Mouse (Mus musculus): ENCODE results near the gene Ermp1.
A peak's percentile ranks its signal among the peaks of the same experiment; 100 is the strongest.

The Ermp1 gene

DNA sequence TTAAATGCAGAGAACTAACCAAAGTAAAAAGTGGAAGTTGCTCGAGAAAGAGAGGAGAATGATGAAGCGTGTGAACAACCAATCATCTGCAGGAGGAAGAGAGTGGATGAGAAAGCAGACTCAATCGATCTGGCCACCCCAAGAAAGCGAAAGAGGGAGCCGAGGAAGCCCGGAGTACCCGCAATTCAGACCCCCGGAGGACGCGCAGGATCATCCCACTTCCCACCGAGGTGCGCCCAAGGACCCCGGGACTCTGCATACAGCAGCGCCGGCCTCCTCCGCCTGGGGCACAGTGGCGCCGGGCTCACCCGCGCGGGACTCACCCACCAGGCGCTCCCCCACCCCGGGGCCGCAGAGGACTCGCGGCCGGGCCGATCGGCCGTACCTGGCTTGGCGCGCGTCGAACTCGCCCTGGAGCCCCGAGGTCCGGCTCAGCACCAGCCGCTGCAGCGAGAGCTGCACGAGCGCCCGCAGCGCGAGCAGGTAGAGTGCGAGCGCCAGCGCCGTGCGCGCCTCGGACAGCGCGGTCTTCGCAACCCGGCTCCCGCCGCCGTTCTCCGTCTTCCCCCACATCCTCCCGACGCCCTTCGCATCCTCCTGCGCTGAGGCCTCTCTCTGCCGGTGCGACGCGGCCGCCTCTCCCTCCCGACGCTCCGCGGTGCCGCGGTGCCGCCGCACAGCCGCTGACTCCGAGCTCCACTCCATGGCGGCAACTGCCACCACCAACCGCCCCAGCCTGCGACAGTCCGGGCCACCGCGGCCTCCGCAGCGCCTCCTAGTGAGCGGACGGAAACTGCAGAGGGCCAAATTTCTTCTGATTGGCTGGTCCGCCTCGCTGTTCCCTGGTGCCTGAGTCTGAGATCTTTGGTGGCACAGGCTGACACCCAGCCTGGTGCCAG lies at the start of gene Ermp1:
Gene Ermp1 (minus strand): TSS at position 765 of the 899 bp plus-strand sequence.
- peak; percentile 90 for DNase-seq (ENCODE audit: low spot score)

DNA sequence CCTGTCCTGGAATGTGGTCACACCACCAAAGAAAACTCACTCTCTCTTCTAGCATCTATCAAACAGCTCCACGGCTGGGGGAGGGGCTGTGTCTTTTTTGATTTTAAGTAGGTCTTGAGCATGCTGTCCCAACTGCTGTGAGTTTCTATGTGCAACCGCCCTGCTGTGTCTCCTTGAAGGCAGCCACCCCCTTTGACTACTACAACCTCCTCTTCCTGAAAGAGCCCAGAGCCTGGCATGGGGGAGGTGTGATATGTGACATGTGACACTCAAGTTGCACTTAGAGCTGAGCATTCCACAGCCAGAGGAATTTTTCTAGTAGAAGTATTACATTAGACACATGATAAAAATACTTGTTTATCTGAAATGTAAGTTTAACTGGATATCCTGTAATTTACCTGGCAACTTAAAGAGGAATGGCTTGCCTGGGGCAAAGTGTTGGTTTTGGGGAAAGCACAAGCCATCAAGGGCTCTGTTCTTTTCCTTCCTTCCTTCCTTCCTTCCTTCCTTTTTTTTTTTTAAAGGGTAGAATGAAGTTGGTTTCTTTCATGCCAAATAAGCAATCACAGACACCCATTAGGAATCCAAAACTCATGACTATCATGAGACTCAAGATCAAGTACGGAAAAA lies 49.1 kb upstream of the Ermp1 start, which contains the start of gene Mlana:
Gene Mlana (plus strand): TSS at position 580 of the 630 bp plus-strand sequence.
- no peak for DNase-seq (ENCODE audit: low spot score)

DNA sequence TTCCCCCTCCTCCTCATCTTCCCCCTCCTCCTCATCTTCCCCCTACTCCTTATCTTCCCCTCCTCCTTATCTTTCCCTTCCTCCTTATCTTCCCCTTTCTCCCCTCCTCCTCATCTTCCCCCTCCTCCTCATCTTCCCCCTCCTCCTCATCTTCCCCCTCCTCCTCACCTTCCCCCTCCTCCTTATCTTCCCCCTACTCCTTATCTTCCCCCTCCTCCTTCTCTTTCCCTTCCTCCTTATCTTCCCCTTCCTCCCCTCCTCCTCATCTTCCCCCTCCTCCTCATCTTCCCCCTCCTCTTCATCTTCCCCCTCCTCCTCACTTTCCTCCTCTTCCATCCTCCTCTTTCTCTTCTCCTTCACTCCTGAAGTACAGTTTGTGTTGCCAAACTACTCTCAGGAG lies 48.6 kb upstream of the Ermp1 start:
- DNase-seq (ENCODE audit: low spot score): no peak

DNA sequence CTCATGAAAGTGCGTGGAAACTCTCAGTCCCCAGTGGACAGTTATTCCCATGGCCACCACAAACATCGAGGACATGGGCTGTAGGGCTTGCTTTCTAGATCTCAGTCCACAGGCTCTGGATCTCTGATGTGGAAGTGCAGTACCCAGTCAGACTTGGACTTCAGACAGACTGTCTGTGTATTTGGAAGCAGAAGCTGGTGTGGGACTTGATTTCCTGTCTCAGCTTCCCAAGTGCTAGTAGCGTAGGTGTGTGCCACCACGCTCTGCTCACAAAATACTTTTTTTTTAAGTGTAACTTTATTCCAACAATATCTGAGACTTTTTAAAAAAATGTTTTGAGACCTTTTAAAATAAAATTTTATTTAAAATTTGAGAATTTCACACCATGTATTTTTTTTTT lies 48.1 kb upstream of the Ermp1 start:
- no peak for DNase-seq (ENCODE audit: low spot score)

DNA sequence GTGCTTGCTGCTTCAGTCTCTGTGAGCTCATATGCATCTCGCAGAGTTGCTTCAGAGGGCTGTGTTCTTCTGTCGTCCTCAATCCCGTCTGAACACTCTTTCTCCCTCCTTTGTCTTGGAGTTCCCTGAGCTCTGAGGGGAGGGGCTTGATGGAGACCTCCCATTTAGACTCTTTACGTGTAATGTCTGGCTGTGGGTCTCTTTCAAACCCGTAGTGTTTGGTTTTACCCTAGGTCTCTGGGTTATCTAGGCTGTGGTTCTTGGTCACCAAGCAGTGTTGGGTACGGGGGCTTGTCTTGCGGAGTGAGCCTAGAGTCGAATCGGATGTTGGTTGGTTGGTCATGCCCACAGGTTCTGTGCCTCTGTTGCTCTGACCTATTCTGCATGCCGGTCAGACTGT lies 46.9 kb upstream of the Ermp1 start:
- DNase-seq (ENCODE audit: low spot score): no peak

DNA sequence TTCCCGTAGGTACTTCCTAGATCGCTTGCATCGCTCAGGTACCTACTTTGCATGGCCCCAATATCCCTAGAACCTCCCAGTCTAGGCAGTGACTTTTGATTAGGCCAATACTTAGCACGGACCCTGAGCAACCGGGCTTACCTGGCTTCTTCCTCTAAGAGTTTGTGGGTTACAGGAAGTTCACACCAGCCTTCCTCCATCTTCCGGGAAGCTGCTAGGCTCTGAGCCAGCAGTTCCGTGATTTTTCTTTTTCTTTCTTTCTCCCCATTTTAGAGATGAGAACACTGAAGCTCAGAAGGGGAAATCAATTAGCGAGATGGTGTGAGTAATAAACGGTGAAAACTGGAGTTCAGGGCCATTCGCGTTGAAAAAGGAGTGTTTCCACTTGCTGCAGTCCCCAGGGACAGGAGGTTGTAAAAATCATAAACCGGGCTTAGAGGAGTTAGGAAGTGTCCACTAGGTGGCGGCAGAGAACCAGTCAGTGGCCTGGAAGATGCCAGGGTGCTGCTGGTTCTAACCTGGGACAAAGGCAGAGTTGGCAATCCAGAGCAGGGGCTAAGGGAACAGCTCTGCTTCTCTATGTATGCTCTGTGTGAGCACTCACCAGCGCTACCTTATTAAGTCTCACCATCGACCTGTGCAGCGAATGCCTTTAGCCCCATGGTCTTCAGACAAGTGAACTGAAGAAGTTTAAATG lies 35.8 kb upstream of the Ermp1 start:
- DNase-seq (ENCODE audit: low spot score): peak; percentile 89

DNA sequence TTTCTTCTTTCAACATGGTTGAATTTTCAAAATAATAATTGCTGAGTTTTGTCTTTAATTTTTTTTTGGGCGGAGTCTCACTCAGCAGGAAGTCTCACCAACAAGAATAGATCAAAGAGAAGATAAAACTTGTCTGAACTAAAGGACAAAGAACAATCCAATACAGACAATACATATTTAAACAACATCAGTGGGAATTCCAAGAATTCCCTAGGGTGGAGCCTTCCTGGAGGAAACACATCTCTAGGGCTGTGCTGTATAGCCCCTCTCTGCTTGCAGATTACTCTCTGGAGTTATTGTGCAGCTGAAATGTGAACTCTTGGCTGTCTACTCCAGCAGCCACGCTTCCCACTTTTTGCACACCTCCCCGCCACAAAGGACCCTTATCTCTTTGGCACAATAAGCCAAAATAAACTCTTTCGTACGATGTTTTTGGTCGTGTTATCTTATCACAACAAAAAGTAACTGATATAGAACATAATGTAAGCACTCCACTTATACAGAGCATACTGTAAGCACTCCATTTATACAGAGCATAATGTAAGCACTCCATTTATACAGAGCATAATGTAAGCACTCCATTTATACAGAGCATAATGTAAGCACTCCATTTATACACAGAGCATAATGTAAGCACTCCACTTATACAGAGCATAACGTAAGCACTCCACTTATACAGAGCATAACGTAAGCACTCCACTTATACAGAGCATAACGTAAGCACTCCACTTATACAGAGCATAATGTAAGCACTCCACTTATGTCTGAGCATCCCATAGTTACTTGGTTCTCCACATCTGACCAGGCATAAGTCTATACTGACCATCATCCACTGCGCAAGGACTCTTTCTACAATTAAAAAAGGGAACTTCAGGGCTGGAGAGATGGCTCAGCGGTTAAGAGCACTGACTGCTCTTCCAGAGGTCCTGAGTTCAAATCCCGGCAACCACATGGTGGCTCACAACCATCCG lies 32.3 kb upstream of the Ermp1 start:
- DNase-seq (ENCODE audit: low spot score): no peak

DNA sequence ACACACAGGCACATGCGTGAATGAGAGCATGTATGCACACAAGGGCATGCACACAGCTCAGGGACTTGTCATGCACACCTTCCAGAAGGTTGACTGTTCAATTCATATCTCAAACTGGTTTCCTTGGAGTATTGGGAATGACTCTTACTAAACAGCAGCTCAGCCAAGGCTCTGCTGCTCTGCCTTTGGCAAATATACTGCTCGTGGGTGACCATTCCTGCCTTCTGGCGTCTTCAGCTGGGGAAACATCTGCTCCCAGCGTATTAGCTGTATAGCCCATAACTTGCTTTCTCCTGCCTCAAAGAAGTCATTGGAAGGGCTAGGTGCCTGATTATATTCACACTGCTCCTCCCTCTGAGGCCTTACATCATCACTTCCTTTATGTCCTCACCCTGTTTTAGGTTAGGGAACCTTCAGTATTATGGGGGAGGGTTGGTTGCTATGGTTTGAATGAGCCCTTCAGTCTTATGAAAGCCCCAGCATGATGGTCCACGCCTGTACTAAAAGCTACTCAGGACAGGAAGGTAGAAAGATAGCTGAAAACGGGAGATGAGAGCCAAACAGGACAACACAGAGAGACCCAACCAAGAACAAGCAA lies 30.1 kb upstream of the Ermp1 start:
- DNase-seq (ENCODE audit: low spot score): no peak

DNA sequence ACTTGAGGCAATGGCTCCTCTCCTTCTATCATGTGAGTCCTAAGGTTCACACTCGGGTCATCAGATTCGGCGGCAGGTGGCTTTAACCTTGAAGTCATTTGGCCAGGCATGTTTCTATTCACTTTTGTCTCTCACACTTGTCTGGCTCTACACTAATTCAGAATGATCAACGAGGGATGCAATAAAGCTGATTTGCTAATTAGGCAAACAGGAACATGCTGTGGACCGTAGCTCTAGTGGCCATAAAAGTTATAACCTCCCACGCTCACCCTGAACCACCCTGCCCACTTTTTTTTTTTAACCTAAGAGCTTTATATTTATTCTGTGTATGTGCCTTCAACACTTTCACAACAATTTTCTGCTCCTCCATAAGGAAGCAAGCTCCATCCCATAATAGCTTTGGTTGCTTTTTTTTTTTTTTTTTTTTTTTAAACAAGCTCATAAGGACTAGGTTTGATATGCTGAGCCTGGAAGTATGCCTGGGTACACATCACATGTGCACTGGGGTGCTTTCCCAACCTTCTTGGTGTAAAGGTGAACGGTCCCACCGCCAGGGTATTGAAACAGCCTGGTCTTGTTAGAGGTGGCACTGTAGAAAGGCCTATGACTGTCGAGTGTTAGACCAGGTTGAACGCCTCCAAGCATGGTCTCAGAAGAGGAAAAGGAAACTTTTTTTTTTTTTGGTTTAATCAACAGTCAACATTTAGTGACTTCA lies 28.4 kb upstream of the Ermp1 start:
- no peak for DNase-seq (ENCODE audit: low spot score)

DNA sequence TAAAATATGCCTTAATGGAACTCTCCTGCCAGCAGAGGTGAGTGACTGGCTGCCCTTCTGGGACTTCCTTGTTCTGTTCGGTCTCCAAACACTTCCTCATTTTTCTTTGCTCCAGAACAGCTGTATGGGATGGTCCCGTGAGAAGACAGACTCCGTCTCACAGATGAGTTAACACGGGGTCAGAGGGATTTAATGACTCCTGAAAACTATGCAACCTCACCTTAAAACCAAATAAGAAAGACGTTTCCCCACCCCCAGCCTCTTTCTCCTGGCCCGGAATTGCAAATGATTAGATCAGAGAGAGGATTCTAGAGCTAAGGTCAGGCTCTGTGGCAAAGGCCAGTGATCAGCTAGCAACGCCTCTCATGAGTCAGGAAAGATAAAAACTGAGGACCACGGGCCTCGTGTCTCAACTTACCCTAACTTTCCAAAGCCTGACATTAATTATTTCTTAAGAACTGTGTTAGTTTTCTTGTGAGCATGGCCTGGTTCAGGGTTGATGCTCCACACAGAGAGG lies 27.4 kb upstream of the Ermp1 start:
- no peak for DNase-seq (ENCODE audit: low spot score)

DNA sequence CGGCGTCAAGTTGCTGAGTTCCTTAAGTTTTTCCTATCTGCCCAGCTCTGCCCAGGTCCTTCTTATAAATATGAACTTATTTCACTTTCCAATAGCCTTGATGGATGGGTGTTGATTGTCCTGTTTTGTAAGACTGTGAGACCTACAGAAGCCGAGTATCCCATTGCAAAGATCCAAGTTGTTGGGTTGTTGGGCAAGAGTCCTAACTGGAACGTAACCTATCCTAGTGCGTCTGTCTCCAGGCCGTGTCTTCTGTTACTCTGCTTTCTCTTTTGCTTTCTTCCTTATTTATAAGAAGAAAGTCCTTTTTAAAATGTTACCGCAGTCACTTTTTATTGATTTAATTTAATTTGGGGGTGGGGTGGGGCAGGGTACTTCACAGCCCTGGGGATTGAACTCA lies 26.7 kb upstream of the Ermp1 start:
- no peak for DNase-seq (ENCODE audit: low spot score)

DNA sequence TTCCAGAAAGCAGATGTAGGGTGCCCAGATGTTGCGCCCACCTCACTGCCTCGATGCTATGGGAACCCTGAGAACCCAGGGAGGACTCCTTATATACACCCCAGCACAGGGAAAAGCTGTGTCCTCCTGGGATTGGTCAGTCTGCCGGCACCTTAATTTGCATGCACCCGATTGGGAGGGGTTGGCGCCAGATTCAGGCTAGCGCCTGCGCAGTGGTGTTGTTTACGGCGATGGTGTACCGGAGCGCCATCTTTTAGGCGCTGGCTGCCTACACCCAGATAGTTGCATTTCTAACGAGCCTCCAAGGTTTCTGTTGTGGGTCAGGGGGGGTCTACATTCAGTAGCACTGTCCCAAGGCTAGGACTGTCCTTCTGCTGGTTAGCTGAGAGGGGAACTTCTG lies 24.4 kb upstream of the Ermp1 start:
- DNase-seq (ENCODE audit: low spot score): no peak

DNA sequence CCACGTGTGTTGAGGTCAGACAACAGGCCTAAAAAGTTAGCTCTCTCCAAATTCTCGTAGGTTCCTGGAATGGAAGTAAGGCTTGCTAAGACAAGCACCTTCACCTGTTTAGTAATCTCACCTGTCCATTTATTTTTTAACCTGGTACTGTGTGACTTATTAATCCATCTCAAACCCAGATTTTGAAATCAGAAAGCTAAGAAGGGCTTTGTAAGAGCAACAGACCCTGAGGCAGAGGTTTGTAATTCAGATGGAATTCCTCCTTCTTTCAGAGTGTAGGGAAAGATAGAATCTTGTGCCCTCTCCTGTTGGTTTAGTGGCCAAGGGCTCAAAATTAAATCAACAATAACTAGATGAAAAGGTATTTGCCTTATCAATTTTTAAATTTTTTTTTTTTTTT lies 22.9 kb upstream of the Ermp1 start:
- DNase-seq (ENCODE audit: low spot score): no peak

DNA sequence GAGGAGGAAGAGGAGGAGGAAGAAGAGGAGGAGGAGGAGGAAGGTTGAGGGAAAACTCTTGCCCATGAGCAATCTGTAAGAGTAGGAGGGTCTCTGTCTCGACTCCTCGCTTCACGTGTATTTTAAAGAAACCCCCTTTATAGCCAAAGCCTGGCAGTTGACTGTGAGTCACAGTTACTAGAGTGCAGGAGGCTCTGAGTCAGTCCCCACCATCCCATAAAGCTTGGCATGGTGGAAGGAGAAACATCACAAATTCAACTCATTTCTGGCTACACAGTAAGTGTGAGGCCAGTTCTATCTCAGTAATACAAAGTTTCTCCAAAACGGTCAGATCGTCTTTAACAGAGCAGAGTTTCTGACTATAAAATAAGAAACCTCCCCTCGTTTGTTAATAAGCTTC lies 22.0 kb upstream of the Ermp1 start:
- no peak for DNase-seq (ENCODE audit: low spot score)

DNA sequence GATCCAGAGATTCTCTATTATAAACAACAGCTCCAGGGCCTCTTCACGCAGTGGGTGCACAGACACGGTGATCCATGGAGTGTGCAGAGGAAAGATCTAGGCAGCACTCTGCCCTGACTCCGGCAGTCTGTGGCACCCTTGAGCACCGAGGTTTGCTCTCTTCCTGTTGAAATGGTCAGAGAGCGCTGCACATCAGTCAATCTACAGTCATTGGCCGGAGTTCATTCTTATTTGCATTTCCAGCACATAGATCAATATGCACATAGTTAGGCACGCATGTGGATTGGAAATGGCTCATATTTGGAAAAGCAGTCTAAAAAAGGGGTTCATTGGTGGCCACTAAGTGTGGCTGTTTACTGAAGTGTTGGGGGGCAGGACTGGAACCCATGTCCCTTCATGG lies 19.9 kb upstream of the Ermp1 start:
- no peak for DNase-seq (ENCODE audit: low spot score)

DNA sequence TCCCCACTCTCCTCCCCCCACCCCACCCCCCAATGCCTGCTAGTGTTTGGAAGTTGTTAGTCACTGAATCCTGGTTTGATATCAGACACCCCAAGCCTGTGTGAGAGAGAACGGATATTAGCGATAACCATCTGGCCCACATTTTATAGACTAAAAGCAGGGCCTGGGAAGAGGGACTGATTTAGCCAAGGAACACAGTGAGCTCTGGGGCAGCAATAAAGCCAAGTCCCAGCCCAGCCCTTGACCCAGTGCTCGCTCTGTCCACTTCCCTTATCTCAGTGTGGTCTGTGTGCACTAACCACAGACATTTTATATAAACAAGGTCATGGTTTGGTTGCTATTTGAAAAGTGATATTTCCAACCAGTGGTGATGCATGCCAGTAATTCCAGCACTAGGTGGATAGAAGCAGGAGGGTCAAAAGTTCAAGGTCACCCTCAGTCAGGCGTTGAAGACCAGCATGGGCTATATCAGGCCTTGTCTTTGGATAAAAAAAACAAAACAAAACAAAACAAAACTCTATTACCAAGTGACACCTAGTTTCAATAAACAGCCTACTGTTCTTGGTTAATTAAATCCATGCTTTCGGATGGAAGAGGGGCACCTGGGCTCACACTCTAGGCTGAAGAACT lies 18.9 kb upstream of the Ermp1 start:
- no peak for DNase-seq (ENCODE audit: low spot score)

DNA sequence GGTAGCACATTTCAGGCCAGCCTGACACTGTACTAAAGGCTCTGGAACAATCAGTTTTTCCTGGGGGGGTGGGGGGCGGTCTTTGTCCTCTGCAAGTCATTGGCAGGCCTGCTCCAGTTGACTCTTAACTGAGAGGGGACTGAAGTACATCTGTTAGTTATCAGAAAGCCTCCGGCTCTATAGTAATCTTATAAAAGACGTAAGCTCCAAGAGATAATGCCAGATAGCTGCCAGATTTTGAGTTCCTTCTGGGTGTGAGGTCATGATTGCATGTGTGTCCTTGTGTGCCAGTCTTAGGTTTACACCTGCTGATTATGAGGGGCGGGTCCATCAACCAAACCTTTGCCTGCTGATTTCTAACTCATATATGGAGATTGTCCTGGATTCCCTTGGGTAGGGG lies 17.9 kb upstream of the Ermp1 start:
- no peak for DNase-seq (ENCODE audit: low spot score)

DNA sequence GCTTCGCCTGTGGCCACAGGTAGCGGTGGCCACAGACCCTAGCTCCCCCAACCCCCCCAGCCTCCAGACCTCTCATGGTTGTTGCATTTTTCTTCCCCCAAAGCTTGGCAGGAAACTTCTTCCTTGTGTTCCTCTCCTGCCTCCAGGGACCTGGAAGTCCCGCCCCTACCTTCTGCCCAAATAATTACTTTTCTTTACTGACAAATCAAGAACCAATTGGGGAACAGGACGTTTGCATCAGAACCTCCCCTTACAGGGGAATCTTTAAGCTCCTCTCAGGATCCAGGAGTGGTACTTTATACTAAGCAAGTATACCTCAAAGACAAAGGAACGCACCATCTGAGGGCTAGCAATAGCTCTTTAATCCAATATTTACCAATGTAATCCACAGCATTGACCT lies 16.7 kb upstream of the Ermp1 start:
- no peak for DNase-seq (ENCODE audit: low spot score)

DNA sequence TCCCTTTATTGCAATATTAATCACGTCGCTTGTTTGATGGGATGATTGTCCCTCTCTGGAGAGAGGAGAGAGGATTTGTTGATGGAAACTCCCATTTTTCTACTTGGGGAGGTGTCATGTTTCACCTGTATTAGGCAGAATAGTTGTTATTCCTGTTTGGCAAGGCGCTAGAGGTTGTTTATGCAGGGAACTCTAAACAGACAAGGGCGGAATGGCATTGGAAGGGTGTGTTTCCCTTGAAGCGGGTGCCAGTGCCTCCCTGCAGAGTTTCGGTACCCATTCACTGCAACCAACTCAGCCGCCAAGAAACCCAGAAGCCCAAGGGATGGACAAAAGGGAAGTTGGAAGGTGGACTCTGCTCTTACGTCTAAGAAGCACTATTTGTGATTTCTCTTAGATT lies 15.6 kb upstream of the Ermp1 start:
- DNase-seq (ENCODE audit: low spot score): no peak

DNA sequence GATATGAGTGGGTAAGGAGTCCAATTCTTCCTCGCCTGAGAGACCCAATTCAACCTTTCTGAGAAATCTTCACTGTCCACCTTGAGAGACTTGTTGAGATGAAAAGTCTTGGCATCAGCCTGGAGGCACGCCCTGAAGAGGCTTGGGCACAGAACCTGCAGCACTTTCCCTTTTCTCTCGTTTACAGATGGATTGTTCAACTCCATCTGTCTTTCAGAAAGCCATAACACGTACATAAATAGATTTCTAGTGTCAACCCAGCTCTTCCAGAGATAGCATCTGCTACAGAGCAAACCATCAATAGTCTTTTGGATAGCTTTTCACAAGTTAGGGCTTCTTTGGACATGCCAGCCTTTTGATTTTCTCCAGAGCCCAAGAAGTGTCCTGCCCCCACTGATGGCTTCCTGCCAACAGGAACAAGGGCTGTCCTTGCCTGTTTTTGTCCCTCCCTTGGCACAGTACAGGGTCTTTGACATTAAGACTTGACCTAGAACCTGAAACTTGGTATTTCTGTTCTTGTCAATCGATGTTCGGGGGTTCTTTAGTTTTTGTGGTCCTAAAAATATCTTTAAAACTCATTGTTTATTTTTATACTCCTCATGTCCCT lies 13.9 kb upstream of the Ermp1 start:
- no peak for DNase-seq (ENCODE audit: low spot score)

All from embryo, embryonic 10 days (tissue).